In the genomic region with DNA sequence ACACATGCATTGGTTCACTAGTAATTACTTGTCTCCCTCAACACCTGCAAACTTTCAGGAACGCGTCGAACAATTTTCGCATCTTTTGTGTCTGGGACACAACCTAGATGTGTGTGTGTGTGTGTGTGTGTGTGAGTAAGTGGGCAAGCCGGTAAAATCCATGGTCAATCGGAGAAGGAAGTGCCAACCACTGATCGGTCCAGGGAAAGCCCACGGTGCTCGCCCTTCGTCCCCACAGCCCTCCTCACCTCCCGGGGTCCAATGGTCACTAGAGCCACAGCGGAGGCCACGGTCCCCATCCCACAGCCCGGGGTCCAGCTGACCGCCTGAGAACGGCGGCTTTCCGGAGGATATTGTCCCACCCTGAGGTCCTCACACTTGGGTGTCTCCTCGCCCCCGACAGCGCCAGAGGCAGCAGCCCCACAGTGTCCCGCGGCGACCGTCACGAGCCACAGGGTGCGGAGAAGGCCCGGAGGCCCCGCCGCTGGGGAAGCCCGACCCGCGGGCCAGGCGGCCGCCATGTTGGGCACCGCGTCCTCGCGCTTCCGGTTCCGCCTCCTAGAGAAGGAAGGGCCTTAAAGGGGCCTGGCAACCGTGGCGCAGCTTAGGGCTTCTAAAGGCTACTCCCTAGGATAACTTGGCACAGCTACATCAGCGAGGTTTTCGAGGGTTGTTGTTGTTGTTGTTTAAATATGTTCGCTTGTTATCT, we compare ENCODE assay signal across 8 mouse cellular contexts. TPM values are rescaled to one million over a fixed set of nuclear protein-coding genes. Genes with fewer than 3 reads are reported as not detected.
DNase-seq lines count a peak whose midpoint lies in the region; ATAC-seq and TF ChIP-seq lines count a peak whose summit lies in the region.

A gene (minus strand): TSS at position 591 of the 709 bp plus-strand sequence.

- H3K27me3 ChIP-seq in ES-Bruce4 (ENCODE audit: control insufficient read depth, insufficient read depth, low read length, poor library complexity, severe bottlenecking), result no peaks in the 10 kb centered on the region
- no peaks in the 10 kb centered on the region for H3K27me3 ChIP-seq in forebrain, embryonic 12.5 days
- no peaks in the 10 kb centered on the region for H3K27me3 ChIP-seq in heart, embryonic 16.5 days (ENCODE audit: control insufficient read depth, insufficient read depth, low read length)
- H3K27me3 ChIP-seq in liver, embryonic 15.5 days, result peaks cover 4% of the 10 kb centered on the region; the same call in 1 of the 2 replicates
- H3K27me3 ChIP-seq in neural tube, embryonic 11.5 days (ENCODE audit: control insufficient read depth, insufficient read depth, low read length), result no peaks in the 10 kb centered on the region
- H3K27me3 ChIP-seq in stomach, embryonic 16.5 days (ENCODE audit: control insufficient read depth, insufficient read depth, low read length), result no peaks in the 10 kb centered on the region

- no peak within 1 kb of the TSS for H3K27ac ChIP-seq in ES-Bruce4 (ENCODE audit: insufficient read depth, low read length)
- H3K27ac ChIP-seq in forebrain, embryonic 12.5 days, result peak within 1 kb of the TSS; percentile 16; the same call in 1 of the 2 replicates
- peak within 1 kb of the TSS; percentile 77 for H3K27ac ChIP-seq in heart, embryonic 16.5 days (ENCODE audit: low read length)
- peak within 1 kb of the TSS; percentile 61 for H3K27ac ChIP-seq in liver, embryonic 15.5 days (replicated peaks)
- no peak within 1 kb of the TSS for H3K27ac ChIP-seq in neural tube, embryonic 11.5 days (ENCODE audit: low read depth, low read length)
- H3K27ac ChIP-seq in stomach, embryonic 16.5 days (ENCODE audit: low read length), result peak within 1 kb of the TSS; percentile 60

- no peaks in the 10 kb centered on the region for H3K4me1 ChIP-seq in ES-Bruce4 (ENCODE audit: control insufficient read depth, insufficient read depth, low read length)
- H3K4me1 ChIP-seq in forebrain, embryonic 12.5 days, result peaks cover 11% of the 10 kb centered on the region
- H3K4me1 ChIP-seq in heart, embryonic 16.5 days (ENCODE audit: control insufficient read depth, insufficient read depth, low read length), result peaks cover 5% of the 10 kb centered on the region
- H3K4me1 ChIP-seq in liver, embryonic 15.5 days (replicated peaks), result peaks cover 9% of the 10 kb centered on the region; the same call in 1 of the 2 replicates
- peaks cover 3% of the 10 kb centered on the region; the same call in 1 of the 2 replicates for H3K4me1 ChIP-seq in neural tube, embryonic 11.5 days (ENCODE audit: control insufficient read depth, insufficient read depth, low read length)
- H3K4me1 ChIP-seq in stomach, embryonic 16.5 days (ENCODE audit: control insufficient read depth, insufficient read depth, low read length), result peaks cover 12% of the 10 kb centered on the region; the same call in 1 of the 2 replicates

- ATAC-seq in forebrain, embryonic 12.5 days (ENCODE audit: low FRiP score), result peak; percentile 96
- peak; percentile 94 for ATAC-seq in heart, embryonic 16.5 days (replicated peaks; ENCODE audit: extremely low read depth, insufficient read depth, low FRiP score)
- peak; percentile 93 for ATAC-seq in liver, embryonic 15.5 days (ENCODE audit: insufficient read depth)
- peak; percentile 98 for ATAC-seq in neural tube, embryonic 11.5 days (ENCODE audit: insufficient read depth, low FRiP score, low TSS enrichment)
- ATAC-seq in stomach, embryonic 16.5 days (ENCODE audit: insufficient read depth, low FRiP score), result peak; percentile 97

- TF ChIP-seq EP300 in ES-Bruce4 (IDR thresholded peaks at IDR 0.05; ENCODE audit: insufficient read depth, low read depth, low read length), result no peak

- H3K9ac ChIP-seq in ES-Bruce4 (ENCODE audit: low read depth, poor library complexity, severe bottlenecking), result peak within 1 kb of the TSS; percentile 75
- H3K9ac ChIP-seq in forebrain, embryonic 12.5 days, result peak within 1 kb of the TSS; percentile 73
- H3K9ac ChIP-seq in heart, embryonic 16.5 days (ENCODE audit: low read length), result peak within 1 kb of the TSS; percentile 99
- H3K9ac ChIP-seq in liver, embryonic 15.5 days, result peak within 1 kb of the TSS; percentile 72
- peak within 1 kb of the TSS; percentile 94 for H3K9ac ChIP-seq in neural tube, embryonic 11.5 days (ENCODE audit: low read length)
- peak within 1 kb of the TSS; percentile 97 for H3K9ac ChIP-seq in stomach, embryonic 16.5 days (ENCODE audit: low read length)

- no peak for TF ChIP-seq CTCF in ES-Bruce4 (IDR thresholded peaks at IDR 0.05; ENCODE audit: low read depth, low read length)

- H3K36me3 ChIP-seq in ES-Bruce4 (ENCODE audit: control insufficient read depth, insufficient read depth, low read length, poor library complexity, severe bottlenecking), result no peaks in the 10 kb centered on the region
- H3K36me3 ChIP-seq in forebrain, embryonic 12.5 days (replicated peaks), result peaks cover 12% of the 10 kb centered on the region
- peaks cover 7% of the 10 kb centered on the region; the same call in 1 of the 2 replicates for H3K36me3 ChIP-seq in heart, embryonic 16.5 days (ENCODE audit: control insufficient read depth, insufficient read depth)
- no peaks in the 10 kb centered on the region for H3K36me3 ChIP-seq in liver, embryonic 15.5 days (replicated peaks)
- no peaks in the 10 kb centered on the region for H3K36me3 ChIP-seq in neural tube, embryonic 11.5 days (ENCODE audit: control insufficient read depth, insufficient read depth, low read length)
- H3K36me3 ChIP-seq in stomach, embryonic 16.5 days (ENCODE audit: control insufficient read depth, insufficient read depth, low read length), result no peaks in the 10 kb centered on the region

- DNase-seq in c-Kit-positive CD71-positive TER-119-positive erythroid progenitor cells, embryonic 14.5 days (ENCODE audit: low spot score), result peak; percentile 71
- DNase-seq in kidney, postnatal 36 days, result peak; percentile 85 to 91
- DNase-seq in neural tube, embryonic 11.5 days (ENCODE audit: low spot score), result peak; percentile 84

- peak; percentile 37 for TF ChIP-seq POLR2A in ES-Bruce4 (IDR thresholded peaks at IDR 0.05; ENCODE audit: insufficient read depth, low read length)

- H3K4me3 ChIP-seq in ES-Bruce4 (ENCODE audit: low read depth, low read length), result peak within 1 kb of the TSS; percentile 96
- peak within 1 kb of the TSS; percentile 60 for H3K4me3 ChIP-seq in forebrain, embryonic 12.5 days (replicated peaks)
- peak within 1 kb of the TSS; percentile 97 for H3K4me3 ChIP-seq in heart, embryonic 16.5 days (ENCODE audit: low read length)
- H3K4me3 ChIP-seq in liver, embryonic 15.5 days (replicated peaks), result peak within 1 kb of the TSS; percentile 81
- H3K4me3 ChIP-seq in neural tube, embryonic 11.5 days (ENCODE audit: low read depth, low read length), result peak within 1 kb of the TSS; percentile 87
- peak within 1 kb of the TSS; percentile 97 for H3K4me3 ChIP-seq in stomach, embryonic 16.5 days (replicated peaks; ENCODE audit: low read length)

- H3K4me2 ChIP-seq in forebrain, embryonic 12.5 days, result peak within 1 kb of the TSS; percentile 59
- peak within 1 kb of the TSS; percentile 68 for H3K4me2 ChIP-seq in heart, embryonic 16.5 days (ENCODE audit: low read depth, low read length)
- peak within 1 kb of the TSS; percentile 70 for H3K4me2 ChIP-seq in liver, embryonic 15.5 days
- peak within 1 kb of the TSS; percentile 53 for H3K4me2 ChIP-seq in neural tube, embryonic 11.5 days (ENCODE audit: low read depth)
- peak within 1 kb of the TSS; percentile 65 for H3K4me2 ChIP-seq in stomach, embryonic 16.5 days (ENCODE audit: low read depth, low read length)

- H3K9me3 ChIP-seq in ES-Bruce4 (replicated peaks; ENCODE audit: control insufficient read depth, insufficient read depth, low read length, poor library complexity, severe bottlenecking), result no peaks in the 10 kb centered on the region
- H3K9me3 ChIP-seq in forebrain, embryonic 12.5 days, result no peaks in the 10 kb centered on the region
- no peaks in the 10 kb centered on the region for H3K9me3 ChIP-seq in heart, embryonic 16.5 days (replicated peaks; ENCODE audit: control insufficient read depth, low read length)
- H3K9me3 ChIP-seq in liver, embryonic 15.5 days (replicated peaks), result no peaks in the 10 kb centered on the region
- H3K9me3 ChIP-seq in neural tube, embryonic 11.5 days (ENCODE audit: control insufficient read depth, low read length), result no peaks in the 10 kb centered on the region
- H3K9me3 ChIP-seq in stomach, embryonic 16.5 days (replicated peaks; ENCODE audit: control insufficient read depth, low read length), result no peaks in the 10 kb centered on the region

- under 1% methylated on average over 46 of the region's 46 CpGs for WGBS in forebrain, embryonic 12.5 days
- under 1% methylated on average over 45 of the region's 46 CpGs for WGBS in heart, embryonic 16.5 days
- under 1% methylated on average over 46 of the region's 46 CpGs for WGBS in liver, embryonic 15.5 days (ENCODE audit: insufficient replicate concordance)
- WGBS in neural tube, embryonic 11.5 days, result under 1% methylated on average over 46 of the region's 46 CpGs
- under 1% methylated on average over 46 of the region's 46 CpGs for WGBS in stomach, embryonic 16.5 days

RNA-seq across cellular contexts. Expression of the gene that starts here (rescaled TPM):
- polyA plus RNA-seq in ES-Bruce4 (2011; ENCODE audit: insufficient read depth, insufficient read length, low read depth, missing spikeins), result 39.7 and 42.8 TPM in 2 replicates
- 88.8 and 92.2 TPM in 2 replicates for polyA plus RNA-seq in forebrain, embryonic 12.5 days (2016; fragmentation: Nextera tagmentation; extraction: Ambion mirVana)
- 94.0 and 102 TPM in 2 replicates for polyA plus RNA-seq in heart, embryonic 16.5 days (2015; fragmentation: Nextera tagmentation; extraction: Ambion mirVana)
- 26.6 and 30.7 TPM in 2 replicates for polyA plus RNA-seq in liver, embryonic 15.5 days (2015; fragmentation: Nextera tagmentation; extraction: Ambion mirVana)
- 92.3 and 92.5 TPM in 2 replicates for polyA plus RNA-seq in neural tube, embryonic 11.5 days (2014; fragmentation: Nextera tagmentation; extraction: Ambion mirVana)
- polyA plus RNA-seq in stomach, embryonic 16.5 days (2015; fragmentation: Nextera tagmentation; extraction: Ambion mirVana), result 78.5 and 90.3 TPM in 2 replicates

Comparison
In these comparisons a context has a peak if more than half of its experiments do, and no peak if none do; other contexts are left out.
1. H3K27ac ChIP-seq: peak in forebrain, embryonic 12.5 days (single experiment), heart, embryonic 16.5 days (single experiment), liver, embryonic 15.5 days (single experiment) and stomach, embryonic 16.5 days (single experiment); none in ES-Bruce4 (single experiment) and neural tube, embryonic 11.5 days (single experiment).
2. Peak in every context shown above with its lines, with median percentiles within 50 percentile points of each other: H3K4me3 ChIP-seq, H3K9ac ChIP-seq, DNase-seq, ATAC-seq and H3K4me2 ChIP-seq.